Mouse (Mus musculus): ENCODE measurements at regions not wholly inside any gene's neighbourhood (a gene's known extent, or its start where the extent isn't known, plus 50 kb on each side); places are given as distances from the start of the nearest gene placed in this dataset.
"Not testable (repeated sequence)": the region's sequence is repeated elsewhere in the genome, so short reads cannot be mapped to it uniquely, and the experiment has no call there.

DNA sequence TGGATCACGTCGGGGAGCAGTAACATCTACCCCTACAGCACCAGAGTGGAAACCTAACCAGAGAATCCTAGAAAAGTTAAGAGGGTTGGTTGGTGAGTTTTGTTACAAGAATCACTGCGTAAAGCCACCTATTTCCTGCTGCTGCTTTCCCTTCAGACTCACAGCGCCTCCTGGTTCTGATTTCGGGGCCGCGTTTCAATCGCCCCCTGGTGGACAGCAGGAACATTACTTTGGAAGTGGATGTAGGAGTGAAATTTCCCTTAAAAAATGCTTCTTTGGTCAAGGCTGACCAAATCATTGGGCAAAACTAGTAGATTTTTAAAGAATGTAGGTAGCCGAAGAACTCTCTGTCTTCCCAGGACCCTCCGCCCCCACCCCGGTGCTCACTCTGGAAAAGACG, 606.3 kb upstream of the Gm19410 start:
- WGBS: 18% methylated on average over 12 of the region's 12 CpGs
- Histone ChIP-seq H3K4me2 (ENCODE audit: low read depth, low read length) (peak overlapping the region; percentile 40; the same call in 1 of the 2 replicates), H3K36me3 (ENCODE audit: control insufficient read depth, insufficient read depth) (no peaks in the 10 kb centered on the region), H3K9ac (ENCODE audit: low read length) (no peak overlapping the region), H3K4me1 (ENCODE audit: control insufficient read depth, insufficient read depth, low read length) (no peaks in the 10 kb centered on the region), H3K27me3 (ENCODE audit: control insufficient read depth, insufficient read depth, low read length) (no peaks in the 10 kb centered on the region), H3K4me3 (ENCODE audit: low read length) (no peak overlapping the region), H3K27ac (ENCODE audit: low read length) (no peak overlapping the region), H3K9me3 (replicated peaks; ENCODE audit: control insufficient read depth, low read length) (no peaks in the 10 kb centered on the region)
- ATAC-seq (replicated peaks; ENCODE audit: extremely low read depth, insufficient read depth, low FRiP score): no peak

DNA sequence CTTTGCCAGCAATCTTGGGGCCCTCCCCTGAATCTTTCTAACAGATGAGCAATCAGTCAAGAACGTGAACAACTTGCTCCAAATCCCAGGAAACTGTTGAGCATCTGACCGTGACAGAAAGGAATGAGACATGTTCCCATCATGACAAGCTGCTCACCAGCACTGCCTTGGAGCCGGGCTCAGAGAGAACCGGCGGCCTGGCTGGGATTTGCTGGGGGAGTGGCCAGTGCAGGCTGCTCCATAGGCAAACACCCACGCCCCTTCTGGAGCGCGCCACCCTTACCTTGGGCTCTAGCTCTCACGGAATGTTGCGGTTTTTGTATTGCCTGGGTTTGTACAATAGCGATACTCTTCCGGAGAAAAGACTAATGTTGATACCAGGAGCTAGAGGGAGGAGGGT, 605.4 kb upstream of the Gm19410 start:
- Histone ChIP-seq H3K4me1 (ENCODE audit: control insufficient read depth, insufficient read depth, low read length) (no peaks in the 10 kb centered on the region), H3K4me2 (ENCODE audit: low read depth, low read length) (no peak overlapping the region), H3K27ac (ENCODE audit: low read length) (no peak overlapping the region), H3K36me3 (ENCODE audit: control insufficient read depth, insufficient read depth) (no peaks in the 10 kb centered on the region), H3K9ac (ENCODE audit: low read length) (no peak overlapping the region), H3K9me3 (replicated peaks; ENCODE audit: control insufficient read depth, low read length) (no peaks in the 10 kb centered on the region), H3K27me3 (ENCODE audit: control insufficient read depth, insufficient read depth, low read length) (no peaks in the 10 kb centered on the region), H3K4me3 (ENCODE audit: low read length) (no peak overlapping the region)
- WGBS: 82% methylated on average over 12 of the region's 12 CpGs
- no peak for ATAC-seq (replicated peaks; ENCODE audit: extremely low read depth, insufficient read depth, low FRiP score)

DNA sequence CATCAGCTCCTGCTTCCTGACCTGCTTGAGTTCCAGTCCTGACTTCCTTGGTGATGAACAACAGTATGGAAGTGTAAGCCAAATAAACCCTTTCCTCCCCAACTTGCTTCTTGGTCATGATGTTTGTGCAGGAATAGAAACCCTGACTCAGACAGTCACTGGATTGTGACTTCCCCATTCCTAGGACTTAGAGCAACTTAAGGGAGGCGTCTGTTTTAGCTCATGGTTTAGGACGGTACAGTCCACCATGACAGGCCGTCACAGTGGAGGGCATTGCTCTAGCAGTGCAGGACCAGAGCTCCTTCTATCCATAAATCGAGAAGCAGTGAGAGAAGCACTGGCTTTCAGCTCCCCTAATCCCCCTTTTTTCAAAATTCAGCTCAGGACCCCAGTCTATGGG, 603.4 kb upstream of the Gm19410 start:
- not testable (repeated sequence) for H3K9me3 ChIP-seq (replicated peaks; ENCODE audit: control insufficient read depth, low read length); H3K4me3 ChIP-seq (ENCODE audit: low read length); H3K9ac ChIP-seq (ENCODE audit: low read length); H3K27me3 ChIP-seq (ENCODE audit: control insufficient read depth, insufficient read depth, low read length); H3K27ac ChIP-seq (ENCODE audit: low read length); ATAC-seq (replicated peaks; ENCODE audit: extremely low read depth, insufficient read depth, low FRiP score); H3K4me2 ChIP-seq (ENCODE audit: low read depth, low read length); H3K4me1 ChIP-seq (ENCODE audit: control insufficient read depth, insufficient read depth, low read length); H3K36me3 ChIP-seq (ENCODE audit: control insufficient read depth, insufficient read depth)
- WGBS: 72% methylated on average over 4 of the region's 4 CpGs

DNA sequence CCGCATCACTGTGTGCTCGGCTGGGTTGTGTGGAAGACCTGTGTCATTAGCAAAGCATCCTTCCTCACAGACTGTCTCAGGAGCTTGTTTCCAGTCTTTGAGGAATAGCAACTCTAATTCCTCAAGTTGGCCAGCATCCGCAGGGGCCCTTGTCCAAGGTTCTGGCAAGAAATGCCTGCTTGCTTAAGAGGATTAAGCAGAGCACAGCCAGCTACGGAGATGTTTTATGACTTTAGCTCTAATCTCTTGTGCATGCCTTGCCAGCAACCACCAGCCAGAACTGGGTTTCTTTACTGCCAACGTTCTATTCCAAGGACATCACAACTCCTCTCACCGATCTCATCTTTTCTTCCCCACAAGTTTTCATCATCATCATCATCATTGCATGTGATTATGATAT, 599.0 kb upstream of the Gm19410 start:
- Histone ChIP-seq H3K4me1 (ENCODE audit: control insufficient read depth, insufficient read depth, low read length) (no peaks in the 10 kb centered on the region), H3K4me2 (ENCODE audit: low read depth, low read length) (no peak overlapping the region), H3K36me3 (ENCODE audit: control insufficient read depth, insufficient read depth) (no peaks in the 10 kb centered on the region), H3K9ac (ENCODE audit: low read length) (no peak overlapping the region), H3K27ac (ENCODE audit: low read length) (no peak overlapping the region), H3K4me3 (ENCODE audit: low read length) (no peak overlapping the region), H3K9me3 (replicated peaks; ENCODE audit: control insufficient read depth, low read length) (no peaks in the 10 kb centered on the region), H3K27me3 (ENCODE audit: control insufficient read depth, insufficient read depth, low read length) (no peaks in the 10 kb centered on the region)
- WGBS: 84% methylated on average over 6 of the region's 6 CpGs
- no peak for ATAC-seq (replicated peaks; ENCODE audit: extremely low read depth, insufficient read depth, low FRiP score)

DNA sequence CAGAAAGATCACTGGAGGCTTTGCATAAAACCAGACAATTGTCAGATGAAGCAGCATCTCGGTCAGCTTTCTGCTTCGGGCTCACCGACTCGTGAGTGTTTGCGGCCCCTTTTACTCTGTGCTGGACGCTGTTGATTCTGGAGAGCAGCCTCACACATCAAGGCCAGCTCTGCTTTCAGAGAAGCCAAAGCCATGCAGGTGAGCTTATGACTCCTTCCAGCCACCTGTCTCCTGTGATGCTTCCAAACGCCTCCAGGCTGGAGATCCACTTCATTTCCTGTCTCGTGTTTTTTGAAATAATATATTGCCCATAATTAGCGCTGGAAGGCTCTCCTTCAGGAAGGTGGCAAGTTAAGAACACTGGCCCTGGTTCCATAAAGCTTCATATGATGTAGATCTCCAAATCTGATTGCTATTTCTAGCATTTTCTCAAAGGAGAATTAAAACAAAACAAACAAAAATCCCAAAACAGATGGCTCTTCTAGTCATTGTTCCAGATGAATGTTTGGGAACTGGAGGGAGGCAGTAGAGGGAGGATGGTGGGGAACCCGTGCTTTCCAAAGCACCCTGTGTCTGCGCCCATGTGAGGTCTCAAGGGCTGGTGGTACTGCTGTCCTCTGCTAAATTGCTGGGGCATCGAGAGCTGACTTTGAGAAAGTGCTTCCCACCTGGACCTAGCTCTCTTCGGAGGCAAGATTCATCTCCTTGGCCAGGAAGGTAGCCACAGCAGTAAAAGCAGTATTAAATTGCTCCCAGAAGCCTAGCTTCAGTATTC, 593.9 kb upstream of the Gm19410 start:
- Histone ChIP-seq H3K27ac (ENCODE audit: low read length) (no peak overlapping the region), H3K9me3 (replicated peaks; ENCODE audit: control insufficient read depth, low read length) (no peaks in the 10 kb centered on the region), H3K27me3 (ENCODE audit: control insufficient read depth, insufficient read depth, low read length) (no peaks in the 10 kb centered on the region), H3K4me2 (ENCODE audit: low read depth, low read length) (no peak overlapping the region), H3K36me3 (ENCODE audit: control insufficient read depth, insufficient read depth) (no peaks in the 10 kb centered on the region), H3K9ac (ENCODE audit: low read length) (no peak overlapping the region), H3K4me1 (ENCODE audit: control insufficient read depth, insufficient read depth, low read length) (no peaks in the 10 kb centered on the region), H3K4me3 (ENCODE audit: low read length) (no peak overlapping the region)
- ATAC-seq (replicated peaks; ENCODE audit: extremely low read depth, insufficient read depth, low FRiP score): no peak
- WGBS: 82% methylated on average over 13 of the region's 13 CpGs

DNA sequence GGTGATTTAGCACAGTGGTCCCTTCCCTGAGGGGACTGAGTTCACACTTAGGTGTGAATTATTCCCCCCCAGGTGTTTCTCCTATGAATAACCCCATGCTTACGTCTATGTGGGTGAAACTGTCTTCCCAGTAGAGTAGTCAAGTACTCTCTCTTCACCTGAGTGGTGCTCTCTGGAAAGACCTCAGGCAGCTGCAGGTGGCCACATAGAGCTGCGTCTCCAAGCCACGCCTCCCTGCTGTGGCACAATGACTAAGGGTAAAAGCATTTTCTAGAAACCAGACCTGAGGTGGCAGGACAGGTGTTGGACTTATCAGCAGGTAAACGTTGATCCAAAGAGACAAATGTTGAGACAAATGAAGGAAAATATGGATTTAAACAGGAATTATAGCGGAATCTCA, 588.3 kb upstream of the Gm19410 start:
- Histone ChIP-seq H3K36me3 (ENCODE audit: control insufficient read depth, insufficient read depth) (no peaks in the 10 kb centered on the region), H3K27me3 (ENCODE audit: control insufficient read depth, insufficient read depth, low read length) (no peaks in the 10 kb centered on the region), H3K27ac (ENCODE audit: low read length) (no peak overlapping the region), H3K4me3 (ENCODE audit: low read length) (no peak overlapping the region), H3K9me3 (replicated peaks; ENCODE audit: control insufficient read depth, low read length) (no peaks in the 10 kb centered on the region), H3K9ac (ENCODE audit: low read length) (no peak overlapping the region), H3K4me2 (ENCODE audit: low read depth, low read length) (no peak overlapping the region), H3K4me1 (ENCODE audit: control insufficient read depth, insufficient read depth, low read length) (no peaks in the 10 kb centered on the region)
- WGBS: 61% methylated on average over 5 of the region's 5 CpGs
- no peak for ATAC-seq (replicated peaks; ENCODE audit: extremely low read depth, insufficient read depth, low FRiP score)

DNA sequence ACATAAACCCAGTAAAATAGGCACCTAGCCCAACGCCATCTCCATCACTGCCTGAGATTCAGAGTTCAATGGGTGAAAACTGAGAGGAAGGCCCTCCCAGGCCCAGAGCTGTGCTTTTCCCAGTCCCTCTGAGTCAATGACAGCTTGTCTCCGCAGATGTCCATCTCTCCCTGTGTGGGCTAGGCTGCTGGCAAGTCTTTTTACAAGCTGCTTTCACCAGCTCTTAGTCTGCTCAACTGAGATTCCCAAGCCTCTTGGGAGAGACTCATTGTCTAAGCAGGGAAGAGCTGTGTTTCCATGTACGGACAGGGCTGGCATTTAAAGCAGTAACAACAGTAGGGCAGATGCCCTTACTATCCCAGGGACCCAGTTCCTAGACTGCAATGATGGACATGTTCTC, 585.5 kb upstream of the Gm19410 start:
- Histone ChIP-seq H3K9ac (ENCODE audit: low read length) (no peak overlapping the region), H3K27ac (ENCODE audit: low read length) (no peak overlapping the region), H3K36me3 (ENCODE audit: control insufficient read depth, insufficient read depth) (no peaks in the 10 kb centered on the region), H3K4me3 (ENCODE audit: low read length) (no peak overlapping the region), H3K4me1 (ENCODE audit: control insufficient read depth, insufficient read depth, low read length) (no peaks in the 10 kb centered on the region), H3K4me2 (ENCODE audit: low read depth, low read length) (no peak overlapping the region), H3K27me3 (ENCODE audit: control insufficient read depth, insufficient read depth, low read length) (no peaks in the 10 kb centered on the region), H3K9me3 (replicated peaks; ENCODE audit: control insufficient read depth, low read length) (no peaks in the 10 kb centered on the region)
- no peak for ATAC-seq (replicated peaks; ENCODE audit: extremely low read depth, insufficient read depth, low FRiP score)
- WGBS: 66% methylated on average over 3 of the region's 3 CpGs

DNA sequence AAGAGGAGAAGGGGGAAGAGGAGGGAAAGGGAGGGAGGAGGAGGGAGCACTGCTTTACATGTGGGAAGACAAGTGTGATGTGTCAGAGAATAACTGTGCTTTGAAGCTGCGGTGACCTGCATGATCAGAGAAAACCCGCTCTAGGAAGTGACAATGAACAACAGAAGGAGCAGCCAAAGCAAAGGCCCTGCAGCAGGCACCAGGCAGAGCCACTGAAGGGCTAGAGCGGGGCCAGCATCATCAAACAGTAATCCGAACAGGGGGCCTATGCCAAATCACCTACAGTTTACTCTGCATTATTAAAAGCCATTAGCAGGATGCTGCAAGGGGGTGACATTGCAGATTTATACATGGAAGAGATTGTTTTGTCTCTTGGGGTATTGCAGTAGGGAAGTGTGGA, 583.4 kb upstream of the Gm19410 start:
- ATAC-seq (replicated peaks; ENCODE audit: extremely low read depth, insufficient read depth, low FRiP score): no peak
- WGBS: 75% methylated on average over 4 of the region's 4 CpGs
- Histone ChIP-seq H3K27ac (ENCODE audit: low read length) (no peak overlapping the region), H3K27me3 (ENCODE audit: control insufficient read depth, insufficient read depth, low read length) (no peaks in the 10 kb centered on the region), H3K4me3 (ENCODE audit: low read length) (no peak overlapping the region), H3K4me2 (ENCODE audit: low read depth, low read length) (no peak overlapping the region), H3K36me3 (ENCODE audit: control insufficient read depth, insufficient read depth) (no peaks in the 10 kb centered on the region), H3K4me1 (ENCODE audit: control insufficient read depth, insufficient read depth, low read length) (no peaks in the 10 kb centered on the region), H3K9me3 (replicated peaks; ENCODE audit: control insufficient read depth, low read length) (no peaks in the 10 kb centered on the region), H3K9ac (ENCODE audit: low read length) (no peak overlapping the region)

DNA sequence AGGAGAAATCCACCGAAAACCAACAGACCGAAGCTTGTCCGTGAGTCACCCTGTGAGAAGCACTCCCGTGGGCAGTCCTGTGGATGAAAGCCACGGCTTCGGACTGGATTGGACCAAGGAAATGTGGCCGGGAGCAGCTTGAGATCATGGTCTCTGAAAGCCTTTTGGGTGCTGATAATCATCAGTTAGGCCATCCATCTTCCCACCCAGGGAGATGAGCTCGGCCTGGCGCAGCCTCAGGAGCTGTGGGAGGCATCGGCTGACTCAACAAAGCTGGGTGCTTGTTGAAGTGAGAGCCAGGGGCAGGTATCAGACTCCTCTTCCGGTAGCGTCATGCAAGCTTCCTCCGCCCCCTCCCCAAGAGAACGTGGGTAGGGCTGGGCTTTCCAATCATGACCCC, 582.2 kb upstream of the Gm19410 start:
- no peaks in the 10 kb centered on the region for H3K36me3 ChIP-seq (ENCODE audit: control insufficient read depth, insufficient read depth)
- H3K27me3 ChIP-seq (ENCODE audit: control insufficient read depth, insufficient read depth, low read length): no peaks in the 10 kb centered on the region
- no peaks in the 10 kb centered on the region for H3K4me1 ChIP-seq (ENCODE audit: control insufficient read depth, insufficient read depth, low read length)
- H3K4me2 ChIP-seq (ENCODE audit: low read depth, low read length): peak overlapping the region; percentile 7; the same call in 1 of the 2 replicates
- no peaks in the 10 kb centered on the region for H3K9me3 ChIP-seq (replicated peaks; ENCODE audit: control insufficient read depth, low read length)
- no peak overlapping the region for H3K4me3 ChIP-seq (ENCODE audit: low read length)
- no peak overlapping the region for H3K9ac ChIP-seq (ENCODE audit: low read length)
- WGBS: 74% methylated on average over 14 of the region's 14 CpGs
- no peak overlapping the region for H3K27ac ChIP-seq (ENCODE audit: low read length)
- no peak for ATAC-seq (replicated peaks; ENCODE audit: extremely low read depth, insufficient read depth, low FRiP score)
